Mouse (Mus musculus): Measurements from ENCODE around the gene Tldc2.

DNA sequence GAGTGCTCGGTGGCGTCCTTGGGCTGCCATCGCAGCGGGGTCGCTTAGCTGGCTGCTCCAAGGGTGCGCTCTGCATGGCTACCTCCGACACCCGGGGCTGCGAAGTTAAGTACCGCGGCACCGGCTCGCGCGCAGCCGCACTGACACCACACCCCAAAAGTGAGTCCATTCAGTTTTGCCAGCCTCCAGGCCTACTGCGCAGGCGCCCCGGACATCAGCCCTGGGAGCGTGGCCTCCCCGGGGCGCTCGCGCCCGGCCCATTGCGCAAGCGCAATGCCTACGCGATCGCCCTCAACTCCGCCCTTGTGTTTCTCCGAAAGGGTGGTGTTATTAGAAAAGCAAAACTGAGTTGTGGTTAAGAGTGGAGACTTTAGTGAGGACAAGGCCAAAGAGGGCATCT is 48.2 kb downstream of the Tldc2 start, which contains the start of gene Samhd1:
- TF ChIP-seq MAFK (IDR thresholded peaks at IDR 0.05; ENCODE audit: insufficient replicate concordance, low read length) (no peak), ZNF384 (IDR thresholded peaks at IDR 0.05; ENCODE audit: low read depth, low read length) (no peak), CTCF (conservative IDR thresholded peaks at IDR 0.05 in 1 of 2, IDR thresholded peaks at IDR 0.05 in 1 of 2; ENCODE audit: low read depth in 2 of 2, low read length in 2 of 2) (no peak; a peak in 1 of 4 replicates)

Data from CH12.LX (cell line).